Mouse (Mus musculus): Measurements from ENCODE around the gene Hspa1a. TPM values are rescaled to one million over a fixed set of nuclear protein-coding genes. Genes with fewer than 3 reads are reported as not detected.
"Not testable (repeated sequence)": the region's sequence is repeated elsewhere in the genome, so short reads cannot be mapped to it uniquely, and the experiment has no call there.

Gene Hspa1a
- total RNA-seq, 2 experiments from 2014 or later = 3.1 to 5.2 TPM

DNA sequence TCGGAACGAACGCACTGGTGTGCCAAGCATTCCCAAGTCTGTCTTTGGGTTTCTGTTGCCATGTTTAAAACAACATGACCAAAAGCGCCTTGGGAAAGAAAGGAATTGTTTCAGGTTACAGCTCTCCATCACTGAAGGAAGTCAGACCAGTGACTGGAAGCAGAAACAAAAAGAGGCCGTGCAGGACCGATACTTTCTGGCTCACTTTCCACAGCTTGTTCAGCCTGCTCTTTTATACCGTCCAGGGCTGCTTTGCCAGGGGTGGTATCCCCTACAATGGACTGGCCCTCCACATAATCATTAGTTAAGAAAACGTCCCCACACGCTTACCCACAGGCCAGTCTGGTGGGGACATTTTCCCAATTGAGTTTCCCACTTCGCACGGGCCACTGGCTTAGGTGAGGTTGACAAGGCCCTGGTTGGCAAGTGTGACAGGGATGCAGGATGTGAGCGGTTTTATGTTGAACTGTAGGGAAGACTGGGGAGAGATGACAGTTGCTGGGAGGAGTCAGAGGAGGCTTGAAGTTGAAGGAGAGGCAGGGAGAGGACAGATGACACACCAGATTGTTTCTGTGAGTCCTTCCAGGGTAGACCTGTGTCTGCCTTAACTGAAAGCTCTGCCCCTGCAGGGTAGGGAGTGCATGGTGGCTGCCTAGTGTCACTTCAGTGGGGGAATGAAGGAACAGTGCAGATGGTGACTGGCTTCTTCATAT, 30.4 kb upstream of the Hspa1a start:
- intact Hi-C loops (cut with DNase I) = loop anchor here (2.0 kb wide), 1 partner anchor 70 kb away; no protein-coding TSS in a partner anchor
- DNase-seq = no peak

DNA sequence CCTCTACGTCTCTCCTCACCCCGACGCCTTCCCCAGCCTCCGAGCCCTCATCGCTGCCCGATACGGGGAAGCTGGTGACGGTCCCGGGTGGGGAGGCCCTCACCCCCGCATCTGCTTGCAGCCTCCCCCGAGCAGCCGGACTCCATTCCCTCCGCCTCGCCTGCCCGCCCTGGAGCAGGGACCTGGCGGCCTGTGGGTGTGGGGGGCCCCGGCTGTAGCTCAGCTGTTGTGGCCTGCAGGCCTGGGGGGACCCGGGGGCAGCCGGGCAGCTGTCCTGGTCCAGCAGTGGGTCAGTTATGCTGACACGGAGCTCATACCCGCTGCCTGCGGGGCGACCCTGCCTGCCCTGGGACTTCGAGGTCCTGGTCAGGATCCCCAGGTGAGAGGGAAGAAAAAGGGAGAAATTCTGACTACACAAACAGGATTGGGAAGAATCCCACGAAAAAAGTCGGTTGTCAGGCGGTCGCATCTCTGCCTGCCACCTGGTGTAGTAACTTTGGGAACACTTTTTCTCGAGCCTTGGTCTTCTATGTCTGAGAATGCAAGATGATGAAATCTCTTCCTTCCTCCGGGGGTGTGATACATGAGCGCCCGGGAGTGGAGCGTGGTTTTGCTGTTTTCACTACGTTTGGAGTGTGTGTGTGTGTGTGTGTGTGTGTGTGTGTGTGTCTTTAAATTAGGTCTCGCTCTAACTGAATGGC, 29.6 kb upstream of the Hspa1a start:
- DNase-seq = no peak
- intact Hi-C loops (cut with DNase I) = loop anchor here (2.0 kb wide), 1 partner anchor 69 kb away; no protein-coding TSS in a partner anchor

DNA sequence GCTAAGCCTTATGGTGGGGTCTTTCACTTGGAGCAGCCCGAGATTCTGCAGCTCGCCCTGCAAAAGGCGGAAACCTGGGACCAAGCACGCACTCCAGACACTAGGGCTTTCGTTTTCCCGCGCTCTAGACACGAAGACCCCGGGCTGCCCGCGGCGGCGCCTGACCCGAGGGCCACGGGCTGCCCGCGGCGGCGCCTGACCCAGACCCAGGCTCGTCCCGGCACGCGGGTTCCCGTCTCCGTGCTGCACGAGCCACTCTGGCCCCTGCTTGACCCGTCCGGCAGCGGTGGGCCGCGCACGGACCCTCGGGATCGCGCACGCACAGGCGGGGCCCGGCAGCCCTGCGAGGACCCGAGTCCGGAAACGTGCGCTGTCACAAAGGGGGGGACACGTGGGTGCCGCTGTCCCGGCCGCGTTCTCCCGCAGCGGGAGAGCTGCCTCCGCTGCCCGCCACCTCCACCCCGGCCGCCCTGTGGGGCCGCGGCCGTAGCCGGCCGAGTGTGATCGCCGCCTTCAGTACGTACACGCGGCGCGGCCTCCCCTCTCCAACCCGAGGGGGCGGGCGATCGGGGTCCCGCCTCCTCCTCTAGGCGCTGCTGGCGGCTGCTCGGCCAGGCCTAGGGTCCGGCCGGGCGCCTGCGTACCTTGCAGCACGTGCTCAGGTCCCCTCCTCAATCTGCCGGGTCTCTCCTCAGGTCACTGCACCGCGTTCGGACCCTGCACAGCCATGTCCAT, 28.9 kb upstream of the Hspa1a start, which contains the start of gene Vars:
Gene Vars, plus strand, starts transcription at position 271 of the 735 bp plus-strand sequence.
- intact Hi-C loops (cut with DNase I) = no loop called here
- DNase-seq = peak; percentile 87

GRCm38 (mm10) chr17:34999871-35000716, 28.1 kb upstream of the Hspa1a start:
- DNase-seq; intact Hi-C loops (cut with DNase I): not testable (repeated sequence)

- intact Hi-C loops (cut with DNase I) = no loop called here
- no peak for DNase-seq
These were observed 26.8 kb upstream of the Hspa1a start for GRCm38 (mm10) chr17:34998526-34999430.

- intact Hi-C loops (cut with DNase I) = no loop called here
- no peak for DNase-seq
These were observed 25.2 kb upstream of the Hspa1a start for GRCm38 (mm10) chr17:34997142-34997483.

GRCm38 (mm10) chr17:34996411-34997141, 24.6 kb upstream of the Hspa1a start:
- intact Hi-C loops (cut with DNase I) = no loop called here

DNA sequence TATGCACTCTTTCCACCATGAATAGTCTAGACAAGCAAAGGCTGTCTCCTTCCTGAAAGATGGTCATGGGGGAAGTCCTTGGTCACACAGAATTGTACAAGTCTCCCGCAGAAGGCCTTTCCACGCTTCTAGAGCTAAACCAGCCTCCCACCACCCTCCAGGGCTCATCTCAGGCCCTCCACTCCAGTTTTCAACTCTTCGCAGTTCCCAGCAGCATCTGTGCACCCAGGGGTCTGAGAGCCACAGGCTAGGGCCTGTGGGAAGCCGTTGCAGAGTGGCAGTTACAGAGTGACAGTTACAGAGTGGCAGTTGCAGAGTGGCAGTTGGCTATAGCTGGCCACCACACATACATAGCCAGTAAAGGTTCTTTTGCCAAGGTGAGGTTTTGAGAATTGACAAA, 24.0 kb upstream of the Hspa1a start:
- DNase-seq; intact Hi-C loops (cut with DNase I): not testable (repeated sequence)

More at GRCm38 (mm10) chr17:34996411-34997141, 24.6 kb upstream of the Hspa1a start:
- no peak for DNase-seq

GRCm38 (mm10) chr17:34995192-34995591, 23.2 kb upstream of the Hspa1a start:
- intact Hi-C loops (cut with DNase I); DNase-seq: not testable (repeated sequence)

DNA sequence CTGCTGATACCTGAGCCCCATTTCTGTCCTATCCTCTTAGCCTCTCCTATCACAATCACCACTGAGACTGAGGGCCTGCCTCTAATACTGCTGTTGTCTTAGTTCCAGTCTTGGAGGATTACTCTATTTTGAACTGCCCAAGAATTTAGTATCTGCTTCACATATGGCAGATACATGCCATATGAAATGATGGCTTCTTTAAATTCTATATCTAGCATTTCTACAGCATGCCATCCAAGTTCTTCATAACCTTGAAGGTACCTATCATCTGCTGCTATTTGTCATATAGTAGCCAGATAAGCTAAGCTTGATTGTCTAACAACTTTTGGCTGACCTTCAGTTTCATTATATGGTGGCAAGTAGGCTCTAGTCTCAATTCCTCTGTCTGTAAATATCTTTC, 22.8 kb upstream of the Hspa1a start:
- intact Hi-C loops (cut with DNase I) = no loop called here

DNA sequence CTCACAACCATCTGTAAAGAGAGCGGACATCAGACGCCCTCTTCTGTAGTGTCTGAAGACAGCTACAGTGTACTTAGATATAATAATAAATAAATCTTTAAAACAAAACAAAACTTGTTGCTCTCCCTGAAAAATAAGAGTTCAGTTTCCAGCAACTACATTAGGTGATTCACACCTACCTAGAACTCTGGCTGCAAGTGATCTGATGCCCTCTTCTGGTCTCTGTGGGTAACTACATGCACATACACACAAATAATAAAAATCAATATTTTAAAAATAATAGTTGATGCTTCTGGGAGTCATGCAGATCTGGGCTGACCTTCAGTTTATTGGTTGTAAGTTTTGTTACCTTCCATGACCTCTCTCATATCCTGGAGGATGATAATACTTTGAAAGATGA, 12.3 kb upstream of the Hspa1a start:
- intact Hi-C loops (cut with DNase I) = no loop called here
- DNase-seq = no peak

More for the DNA sequence above, 22.8 kb upstream of the Hspa1a start:
- no peak for DNase-seq

- DNase-seq = no peak
- intact Hi-C loops (cut with DNase I) = no loop called here
These were observed 10.4 kb upstream of the Hspa1a start for GRCm38 (mm10) chr17:34982328-34982727.

DNA sequence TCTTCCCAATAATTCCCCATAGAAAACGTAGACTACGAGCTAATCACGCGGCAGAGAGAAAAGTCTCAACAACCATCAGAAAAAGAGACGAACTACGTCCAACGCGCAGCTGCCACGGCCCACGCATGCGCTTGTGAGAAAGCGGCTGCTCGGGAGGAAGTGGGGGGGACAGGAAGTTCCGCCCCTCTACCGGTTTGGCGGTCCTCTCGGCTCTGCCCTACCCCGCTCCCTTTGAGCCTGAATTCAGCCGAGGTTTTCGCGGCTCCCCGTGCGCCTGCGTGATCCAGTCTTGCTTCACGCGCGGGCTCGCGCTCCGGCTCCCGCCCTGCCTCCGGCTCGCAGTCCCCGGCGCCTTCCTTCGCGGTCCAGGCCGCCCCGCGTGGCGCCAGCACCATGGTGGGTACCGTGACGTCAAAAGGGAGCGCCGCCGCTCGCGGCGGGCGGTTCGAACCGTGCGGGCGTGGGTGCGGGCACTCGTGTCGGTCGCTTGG, 9.8 kb upstream of the Hspa1a start, which contains the start of gene Lsm2:
Gene Lsm2, plus strand, starts transcription at position 173 of the 491 bp plus-strand sequence.
- intact Hi-C loops (cut with DNase I) = no loop called here
- peak; percentile 91 for DNase-seq

- intact Hi-C loops (cut with DNase I) = no loop called here
- no peak for DNase-seq
These were observed 8.7 kb upstream of the Hspa1a start for GRCm38 (mm10) chr17:34980655-34981054.

DNA sequence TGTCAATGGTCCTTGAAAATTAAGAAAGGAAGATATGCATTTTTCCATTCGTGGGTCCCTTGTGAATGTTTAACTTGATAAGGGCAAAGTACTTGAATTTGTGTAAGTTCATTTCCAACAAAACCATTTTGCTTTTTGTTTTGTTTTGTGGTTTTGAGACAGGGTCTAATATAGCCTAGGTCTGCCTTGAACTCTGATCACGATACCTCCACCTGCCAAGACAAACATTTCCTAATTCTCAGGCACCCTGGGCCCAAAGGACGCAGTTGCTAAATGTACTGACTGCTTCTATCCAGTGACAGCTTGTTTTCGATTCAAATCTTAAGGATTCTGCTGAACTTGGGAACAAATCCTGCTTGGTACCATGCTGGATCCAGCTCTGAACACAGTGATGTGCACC, 7.7 kb upstream of the Hspa1a start:
- no peak for DNase-seq
- intact Hi-C loops (cut with DNase I) = no loop called here

GRCm38 (mm10) chr17:34978239-34978638, 6.3 kb upstream of the Hspa1a start:
- intact Hi-C loops (cut with DNase I) = no loop called here
- DNase-seq = no peak

DNA sequence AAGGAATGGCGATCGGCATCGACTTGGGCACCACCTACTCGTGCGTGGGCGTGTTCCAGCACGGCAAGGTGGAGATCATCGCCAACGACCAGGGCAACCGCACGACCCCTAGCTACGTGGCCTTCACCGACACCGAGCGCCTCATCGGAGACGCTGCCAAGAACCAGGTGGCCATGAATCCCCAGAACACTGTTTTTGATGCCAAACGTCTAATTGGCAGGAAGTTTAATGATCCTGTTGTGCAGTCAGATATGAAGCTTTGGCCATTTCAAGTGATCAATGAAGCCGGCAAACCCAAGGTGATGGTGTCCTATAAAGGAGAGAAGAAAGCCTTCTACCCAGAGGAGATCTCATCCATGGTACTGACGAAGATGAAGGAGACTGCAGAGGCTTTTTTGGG, 5.0 kb upstream of the Hspa1a start:
- DNase-seq = no peak
- intact Hi-C loops (cut with DNase I) = no loop called here
